Comparison of ENCODE assay signal across 7 mouse cellular contexts in the genomic region with DNA sequence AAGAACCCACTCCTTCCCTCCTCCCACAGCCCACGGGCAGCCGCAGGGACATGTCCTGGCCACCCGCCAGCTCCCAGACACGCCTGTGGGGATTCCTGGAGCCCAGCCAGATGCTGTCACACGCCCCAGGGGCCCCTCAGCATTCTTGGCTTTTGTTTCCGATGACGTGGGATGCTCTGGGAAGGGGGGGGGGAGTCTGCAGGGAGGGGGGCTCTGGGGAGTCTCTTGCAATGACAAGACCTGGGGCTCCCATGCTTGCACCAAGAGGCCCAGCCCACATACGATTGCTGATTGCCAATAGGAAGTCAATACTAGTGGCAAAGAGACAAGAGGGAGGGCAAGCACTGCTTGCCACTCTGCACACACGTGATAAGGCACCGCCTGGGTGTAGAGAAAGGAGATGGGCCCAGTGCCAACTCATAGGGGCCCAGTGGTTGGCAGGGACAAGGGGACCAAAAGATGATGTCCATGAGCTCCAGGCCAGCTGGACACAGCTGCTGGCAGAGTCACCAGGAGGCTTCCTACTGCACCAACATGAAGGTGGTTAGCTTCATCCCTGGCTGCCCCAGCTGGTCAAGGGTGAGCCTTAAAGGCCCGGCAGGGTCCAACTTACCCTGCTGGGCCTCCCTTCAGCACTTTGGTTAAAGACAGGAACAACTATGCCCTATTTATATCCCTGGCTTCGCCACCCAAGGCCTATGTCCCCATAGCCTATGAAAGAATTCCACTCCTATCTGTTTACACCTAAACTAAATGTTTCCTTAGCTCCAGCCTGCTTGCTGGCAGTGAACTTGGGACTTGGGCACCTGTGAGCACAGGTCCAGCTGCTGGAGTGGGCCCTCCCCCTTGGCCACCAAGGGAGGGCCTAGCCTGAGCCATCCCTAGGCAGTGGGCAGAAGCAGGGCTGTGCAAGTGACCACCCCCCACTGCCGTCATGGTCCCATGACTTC. TPM values are rescaled to one million over a fixed set of nuclear protein-coding genes. Genes with fewer than 3 reads are reported as not detected.
A peak's percentile ranks its signal among the peaks of the same experiment; 100 is the strongest.
DNase-seq lines count a peak whose midpoint lies in the region; ATAC-seq lines count a peak whose summit lies in the region.

No protein-coding gene starts in this region.

- H3K4me3 ChIP-seq in forebrain, embryonic 13.5 days: no peak overlapping the region

- H3K36me3 ChIP-seq in forebrain, embryonic 13.5 days (ENCODE audit: poor library complexity, severe bottlenecking): no peaks in the 10 kb centered on the region

- peaks cover 33% of the 10 kb centered on the region for H3K4me1 ChIP-seq in forebrain, embryonic 13.5 days

- intact Hi-C loops in heart, postnatal 25 days (cut with DNase I): no loop called here

- peak; percentile 68; the same call in 1 of the 2 replicates for ATAC-seq in forebrain, embryonic 13.5 days

- H3K9me3 ChIP-seq in forebrain, embryonic 13.5 days (replicated peaks): no peaks in the 10 kb centered on the region

- peak overlapping the region; percentile 44 for H3K27ac ChIP-seq in forebrain, embryonic 13.5 days

- WGBS in forebrain, embryonic 13.5 days: 28% methylated on average over 13 of the region's 13 CpGs

- DNase-seq in testis, postnatal 10 days (ENCODE audit: low spot score): peak; percentile 73
- no peak for DNase-seq in testis, postnatal 14 days (ENCODE audit: low spot score)
- peak; percentile 33 for DNase-seq in heart, postnatal 25 days (ENCODE audit: low spot score)
- DNase-seq in kidney, postnatal 25 days: peak; percentile 76 to 77
- peak; percentile 90 for DNase-seq in retina, postnatal 1 day
- no peak for DNase-seq in left cerebral cortex, adult 11 months (ENCODE audit: low spot score)

- H3K27me3 ChIP-seq in forebrain, embryonic 13.5 days: no peaks in the 10 kb centered on the region

- no peak overlapping the region for H3K9ac ChIP-seq in forebrain, embryonic 13.5 days

- H3K4me2 ChIP-seq in forebrain, embryonic 13.5 days: peak overlapping the region; percentile 38

RNA-seq across cellular contexts. Expression of gene Pdgfa, which starts 48.9 kb away (rescaled TPM):
- 7.7 and 10.3 TPM in 2 replicates for polyA plus RNA-seq in forebrain, embryonic 13.5 days (2015; fragmentation: Nextera tagmentation; extraction: Ambion mirVana)
- total RNA-seq in heart, postnatal 25 days (2021): 10 to 100 TPM; 23.3 to 27.2 TPM

Comparison
In these comparisons a context has a peak if more than half of its experiments do, and no peak if none do; other contexts are left out.
1. DNase-seq: peak in testis, postnatal 10 days (single experiment), heart, postnatal 25 days (single experiment), kidney, postnatal 25 days (2 of 2) and retina, postnatal 1 day (single experiment); none in testis, postnatal 14 days (single experiment) and left cerebral cortex, adult 11 months (single experiment).